Mouse (Mus musculus) layer of hippocampus, adult 9-11 months (tissue): ENCODE data around the gene Fam208a.

ENCODE experiments used
- DNase-seq: peaks from one replicate; pipeline ENCODE4 v3.0.0; 2022

The Fam208a gene

DNA sequence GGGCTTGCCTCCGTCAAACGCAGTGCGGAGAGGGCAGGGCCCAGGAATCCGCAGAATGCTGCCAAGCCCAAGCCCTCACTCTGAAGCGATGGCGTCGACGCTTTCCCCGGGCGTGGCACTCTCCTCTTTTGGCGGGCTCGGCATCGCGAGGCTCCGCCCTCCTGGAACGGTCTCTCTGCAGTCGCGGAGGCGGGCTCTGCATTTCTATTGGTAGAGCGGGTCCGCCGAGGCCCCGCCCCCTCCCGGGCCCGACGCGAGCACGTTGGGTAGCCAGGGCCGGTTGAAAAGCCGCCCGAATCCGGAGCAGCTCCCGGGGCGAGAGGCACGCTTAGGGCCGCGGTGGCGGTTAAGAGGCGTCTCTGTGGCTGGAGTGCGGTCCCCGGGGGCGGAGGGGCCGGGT lies at the start of gene Fam208a:
TSS of gene Fam208a (plus strand) at position 262 of the 400 bp plus-strand sequence.
- peak; percentile 97 for DNase-seq

- no peak for DNase-seq
Observed at GRCm38 (mm10) chr14:27379404-27379803, 49.2 kb upstream of the Fam208a start.

GRCm38 (mm10) chr14:27381459-27381858 lies 47.2 kb upstream of the Fam208a start:
- no peak for DNase-seq

GRCm38 (mm10) chr14:27383321-27383830 lies 45.3 kb upstream of the Fam208a start:
- no peak for DNase-seq

DNA sequence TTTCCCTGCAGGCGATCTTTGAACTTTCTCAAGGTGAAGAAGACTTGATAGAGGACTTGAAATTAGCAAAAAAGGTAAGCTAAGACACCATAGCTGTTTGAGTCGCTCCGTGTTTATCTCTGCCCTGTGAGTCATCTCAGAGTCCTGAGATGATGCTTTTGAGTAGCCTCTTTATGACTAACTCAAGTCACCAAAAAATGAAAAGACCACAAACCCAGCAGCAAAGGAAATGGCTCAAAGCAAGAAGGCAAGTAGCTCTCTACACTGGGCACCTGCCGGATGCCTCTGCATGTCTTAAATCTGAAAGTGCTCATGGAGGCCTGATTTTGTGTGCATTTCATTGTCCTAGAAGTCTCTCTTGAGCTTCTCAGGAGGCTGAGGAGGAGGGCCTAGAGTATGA lies 44.5 kb upstream of the Fam208a start:
- no peak for DNase-seq

- no peak for DNase-seq
Observed at GRCm38 (mm10) chr14:27388616-27389015, 40.0 kb upstream of the Fam208a start.

GRCm38 (mm10) chr14:27389722-27390121 lies 38.9 kb upstream of the Fam208a start:
- DNase-seq, result no peak

GRCm38 (mm10) chr14:27390663-27391062 lies 38.0 kb upstream of the Fam208a start:
- no peak for DNase-seq

DNA sequence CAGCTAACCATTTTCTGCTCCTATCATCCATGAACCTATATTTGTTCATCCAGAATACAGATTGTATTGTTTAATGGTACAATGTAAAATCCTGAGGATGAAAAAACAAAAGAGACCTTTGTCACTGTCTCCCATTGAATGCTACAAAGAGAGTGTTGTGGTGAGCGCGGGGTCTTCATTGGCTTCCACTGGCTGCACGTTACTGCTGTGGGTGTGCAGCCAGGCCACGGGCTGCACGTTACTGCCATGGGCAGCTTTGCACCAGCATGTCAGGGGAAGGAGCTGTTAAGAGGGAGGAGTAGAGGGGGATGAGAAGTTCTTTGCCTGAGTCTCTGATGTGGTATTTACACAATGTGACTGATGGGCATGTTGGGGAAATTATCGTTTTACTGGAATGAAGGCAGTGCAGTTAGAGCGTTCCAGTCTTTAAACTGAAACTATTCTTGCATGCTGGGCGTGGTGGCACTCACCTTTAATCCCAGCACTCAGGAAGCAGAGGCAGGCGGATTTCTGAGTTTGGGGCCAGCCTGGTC lies 36.8 kb upstream of the Fam208a start:
- DNase-seq, result no peak

- no peak for DNase-seq
Observed at GRCm38 (mm10) chr14:27392660-27393059, 36.0 kb upstream of the Fam208a start.

DNA sequence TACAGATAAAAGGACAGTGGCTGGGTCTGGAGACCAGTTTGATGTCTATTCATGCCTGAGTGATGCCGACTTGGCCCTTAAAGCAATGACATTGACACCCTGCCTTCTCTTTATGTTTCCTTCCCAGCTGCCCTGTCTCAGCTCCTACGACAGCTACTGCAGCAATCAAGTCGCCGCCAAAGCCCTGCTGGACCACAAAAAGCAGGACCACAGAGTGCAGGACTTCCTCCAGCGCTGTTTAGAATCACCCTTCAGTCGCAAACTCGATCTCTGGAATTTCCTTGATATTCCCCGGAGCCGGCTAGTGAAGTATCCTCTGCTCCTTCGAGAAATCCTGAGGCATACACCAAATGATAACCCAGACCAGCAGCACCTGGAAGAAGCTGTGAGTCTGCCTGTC lies 34.8 kb upstream of the Fam208a start:
- DNase-seq, result no peak

- no peak for DNase-seq
Observed at GRCm38 (mm10) chr14:27396424-27396823, 32.2 kb upstream of the Fam208a start.

- no peak for DNase-seq
Observed at GRCm38 (mm10) chr14:27397526-27397925, 31.1 kb upstream of the Fam208a start.

DNA sequence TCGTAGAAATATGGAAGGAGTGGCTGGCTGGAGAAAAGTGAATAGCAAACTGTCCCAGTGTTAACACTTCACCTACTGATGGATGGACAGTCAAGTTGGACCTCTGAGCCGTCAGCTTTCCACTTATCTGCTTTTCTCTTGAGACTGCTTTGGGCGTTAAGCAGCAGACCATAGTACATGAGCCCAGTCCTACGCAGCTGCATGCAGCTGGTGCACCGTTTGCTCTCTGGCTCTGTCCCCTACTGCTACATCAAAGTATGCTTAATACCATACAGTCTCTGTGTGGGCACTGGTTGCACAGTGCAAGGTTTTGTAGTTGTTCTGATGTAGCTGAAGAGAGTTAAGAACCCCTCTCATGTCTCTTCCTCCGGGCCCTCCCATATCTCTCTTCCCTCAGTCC lies 28.1 kb upstream of the Fam208a start:
- no peak for DNase-seq

DNA sequence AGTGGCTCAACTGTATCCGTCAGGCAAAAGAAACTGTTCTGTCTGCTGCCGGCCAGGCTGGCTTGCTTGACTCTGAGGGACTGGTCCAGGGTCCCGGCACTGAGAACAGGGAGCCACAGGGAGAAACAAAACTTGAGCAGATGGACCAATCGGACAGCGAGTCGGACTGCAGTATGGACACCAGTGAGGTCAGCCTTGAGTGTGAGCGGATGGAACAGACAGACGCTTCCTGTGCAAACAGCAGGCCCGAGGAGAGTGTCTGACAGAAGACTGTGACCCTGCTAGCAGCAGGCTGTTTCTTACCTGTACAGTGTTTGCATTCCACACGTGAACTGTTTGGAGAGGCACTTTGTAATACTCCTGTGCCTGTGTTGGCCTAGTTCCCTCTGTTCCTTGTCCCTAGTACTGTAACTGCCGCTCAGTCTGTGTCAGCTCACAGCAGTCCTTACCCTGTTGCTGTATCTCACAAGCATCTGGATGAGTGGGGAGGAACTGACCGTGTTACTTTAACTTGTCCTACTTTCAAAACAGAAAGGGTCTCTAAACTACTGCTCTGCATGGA lies 26.8 kb upstream of the Fam208a start:
- no peak for DNase-seq

GRCm38 (mm10) chr14:27402332-27403250 lies 26.0 kb upstream of the Fam208a start:
- no peak for DNase-seq

DNA sequence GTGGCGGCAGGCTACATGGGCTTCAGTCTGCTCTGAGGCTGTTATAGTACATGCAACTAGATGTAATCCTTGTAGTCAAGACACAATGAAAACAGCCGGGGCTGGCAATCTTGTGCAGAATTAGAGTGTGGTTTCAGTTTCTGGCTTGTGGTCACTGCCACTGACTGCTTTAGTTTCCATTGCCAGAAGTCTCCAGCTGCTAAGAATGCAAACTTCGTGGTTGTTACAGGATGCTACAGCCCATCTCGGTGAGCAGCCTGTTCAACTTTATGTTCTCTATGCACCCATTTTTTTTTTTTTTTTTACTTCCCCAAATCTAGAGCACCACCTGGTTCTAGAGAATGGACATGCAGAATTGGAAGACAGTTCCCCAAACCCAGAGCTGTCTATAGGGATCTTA lies 23.2 kb upstream of the Fam208a start:
- DNase-seq, result no peak

GRCm38 (mm10) chr14:27405947-27406346 lies 22.7 kb upstream of the Fam208a start:
- DNase-seq, result no peak

- DNase-seq, result no peak
Observed at GRCm38 (mm10) chr14:27408240-27408639, 20.4 kb upstream of the Fam208a start.

GRCm38 (mm10) chr14:27409662-27410061 lies 19.0 kb upstream of the Fam208a start:
- DNase-seq, result no peak

GRCm38 (mm10) chr14:27411492-27411891 lies 17.1 kb upstream of the Fam208a start:
- no peak for DNase-seq

DNA sequence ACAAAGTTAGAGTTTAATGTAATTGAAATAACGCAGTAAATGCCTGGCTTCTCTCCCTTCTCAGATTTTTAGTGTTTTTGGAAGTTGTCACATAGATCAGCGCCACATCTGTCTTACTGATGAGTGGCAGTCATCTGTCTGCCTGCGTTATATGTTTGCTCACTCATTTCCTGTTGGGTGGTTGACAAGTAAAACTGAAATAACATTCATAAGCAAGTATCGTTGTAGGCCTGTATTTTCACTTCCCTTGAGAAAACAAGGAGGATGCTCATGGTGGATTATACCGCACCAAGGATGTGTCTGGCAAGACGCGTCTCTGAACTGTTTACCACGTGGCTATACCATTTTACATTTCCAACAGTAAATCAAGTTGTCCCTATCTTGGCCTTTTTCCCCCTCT lies 15.9 kb upstream of the Fam208a start:
- no peak for DNase-seq

DNA sequence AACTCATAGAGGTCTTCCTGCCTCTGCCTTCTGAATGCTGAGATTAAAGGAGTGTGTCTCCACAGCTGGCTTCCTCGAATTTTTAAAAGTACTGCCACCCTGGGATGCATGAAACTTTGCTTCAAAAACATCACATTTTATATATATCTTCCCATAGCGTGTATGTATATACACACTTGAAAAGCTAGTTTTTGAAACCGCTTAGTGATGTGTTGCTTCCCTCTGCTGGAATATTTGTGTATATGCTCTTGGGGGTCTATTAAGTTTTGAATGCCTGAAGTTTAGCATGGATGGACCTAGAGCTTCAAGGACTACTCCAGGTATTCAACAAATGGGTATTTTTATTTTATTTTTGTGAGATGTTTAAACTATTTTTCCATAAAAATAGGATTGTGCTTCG lies 14.7 kb upstream of the Fam208a start:
- DNase-seq, result no peak

- DNase-seq, result no peak
Observed at GRCm38 (mm10) chr14:27420816-27421215, 7.8 kb upstream of the Fam208a start.
